In the genomic region with DNA sequence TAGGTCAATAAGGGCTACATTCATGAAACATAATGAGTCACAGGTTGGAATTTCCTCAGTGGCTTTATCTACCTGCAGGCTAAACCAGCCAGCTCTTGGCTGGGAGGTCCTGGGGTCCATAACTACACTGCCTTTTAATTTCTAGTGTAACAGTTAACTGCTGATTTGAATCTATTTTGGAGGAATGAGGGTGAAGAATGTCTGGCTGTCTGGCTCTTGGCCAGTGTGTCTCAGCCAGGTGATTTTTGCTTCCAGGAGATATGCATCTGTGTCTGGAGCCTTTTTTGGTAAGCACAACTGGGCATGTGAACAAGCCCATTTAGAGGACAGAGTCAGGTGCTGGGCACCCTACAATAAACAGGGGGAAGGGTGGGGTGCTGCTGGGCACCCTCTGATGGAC, we compare ENCODE assay signal across 17 mouse cellular contexts. TPM values are rescaled to one million over a fixed set of nuclear protein-coding genes. Genes with fewer than 3 reads are reported as not detected.
"Had no signal": no experiment of that assay in that cellular context is flagged by ENCODE, and none has a peak within 500 bp of the region (broad histone marks: within the 10 kb centered on the region; RNA-seq: fewer than 3 reads in every experiment).

No protein-coding gene starts in this region.

- H3K27ac ChIP-seq: hindbrain, embryonic 13.5 days; limb, embryonic 10.5 days; liver, embryonic 15.5 days; macrophage; midbrain, embryonic 15.5 days; neural tube, embryonic 13.5 days had no signal

- H3K36me3 ChIP-seq: hindbrain, embryonic 13.5 days; limb, embryonic 10.5 days; liver, embryonic 15.5 days; midbrain, embryonic 15.5 days; neural tube, embryonic 13.5 days had no signal

- DNase-seq: lung, embryonic 14.5 days; lung, postnatal 10 days; retina, postnatal 1 day; right cerebral cortex, postnatal 4 days; spleen, adult 18-20 months; thymus, adult 18-20 months; thymus, postnatal 36 days had no signal

- H3K4me2 ChIP-seq: hindbrain, embryonic 13.5 days; liver, embryonic 11.5 days; liver, embryonic 15.5 days; lung, embryonic 14.5 days; midbrain, embryonic 11.5 days; midbrain, embryonic 15.5 days; neural tube, embryonic 13.5 days had no signal

- H3K27me3 ChIP-seq: hindbrain, embryonic 13.5 days; liver, embryonic 15.5 days; midbrain, embryonic 15.5 days; neural tube, embryonic 13.5 days had no signal

- H3K4me1 ChIP-seq: hindbrain, embryonic 13.5 days; limb, embryonic 10.5 days; liver, embryonic 15.5 days; megakaryocyte, embryonic 14.5 days; midbrain, embryonic 15.5 days; neural tube, embryonic 13.5 days had no signal

- H3K9me3 ChIP-seq: hindbrain, embryonic 13.5 days; limb, embryonic 10.5 days; liver, embryonic 15.5 days; megakaryocyte, embryonic 14.5 days; midbrain, embryonic 15.5 days; neural tube, embryonic 13.5 days had no signal

- ATAC-seq: intestine, postnatal 0 days; midbrain, embryonic 15.5 days had no signal

- H3K4me3 ChIP-seq: hindbrain, embryonic 13.5 days; limb, embryonic 10.5 days; liver, embryonic 15.5 days; megakaryocyte, embryonic 14.5 days; midbrain, embryonic 15.5 days; neural tube, embryonic 13.5 days had no signal

- H3K9ac ChIP-seq: hindbrain, embryonic 13.5 days; liver, embryonic 15.5 days; lung, embryonic 14.5 days; midbrain, embryonic 15.5 days; neural tube, embryonic 13.5 days had no signal

RNA-seq across cellular contexts. Expression of a gene that starts 49.9 kb away (rescaled TPM):
- polyA plus RNA-seq: macrophage had no signal
